Mouse (Mus musculus) adrenal gland, postnatal 36 days (tissue): ENCODE measurements around the gene Nudt14. TPM values are rescaled to one million over a fixed set of nuclear protein-coding genes. Genes with fewer than 3 reads are reported as not detected.

Experiments
- DNase-seq, 2 experiments: peaks; one replicate each; pipeline ENCODE4 v3.0.0; 2021; ENCODE audit warnings: mixed read lengths in 1 of 2
- long read RNA-seq, 2 experiments: library from polyadenylated mRNA; stranded (forward); transcript quantifications; one replicate each; pipeline ENCODE4 v2.0.0; 2021; ENCODE audit warnings: borderline sequencing depth in 2 of 2
- total RNA-seq, 2 experiments: library from RNA; stranded (reverse); gene quantifications; 2 replicates each; pipeline ENCODE4 v1.2.3; 2021

Nudt14 gene
- 10 to 100 TPM; 26.5 to 34.7 TPM for total RNA-seq
- long read RNA-seq, experiment 1, transcript Nudt14-201 (5 exons, 734 nt), result minor isoform, 8 of 63 reads
- long read RNA-seq, experiment 1, transcript Nudt14-202 (5 exons, 1,241 nt), result major isoform, 45 of 63 reads
- long read RNA-seq, experiment 1, partial matches to known transcripts, result 0 of 63 reads
- long read RNA-seq, experiment 1, other reads (novel, unspliced or antisense), result 6 of 63 reads
- long read RNA-seq, experiment 2, transcript Nudt14-202 (5 exons, 1,241 nt), result major isoform, 6 of 11 reads
- long read RNA-seq, experiment 2, partial matches to known transcripts, result 1 of 11 reads
- long read RNA-seq, experiment 2, other reads (novel, unspliced or antisense), result 1 of 11 reads

- DNase-seq, result peak; percentile 82 to 92
Measured at GRCm38 (mm10) chr12:112941776-112942713, at the start of gene Nudt14. Gene Nudt14, minus strand, starts transcription at chr12:112942124.

DNA sequence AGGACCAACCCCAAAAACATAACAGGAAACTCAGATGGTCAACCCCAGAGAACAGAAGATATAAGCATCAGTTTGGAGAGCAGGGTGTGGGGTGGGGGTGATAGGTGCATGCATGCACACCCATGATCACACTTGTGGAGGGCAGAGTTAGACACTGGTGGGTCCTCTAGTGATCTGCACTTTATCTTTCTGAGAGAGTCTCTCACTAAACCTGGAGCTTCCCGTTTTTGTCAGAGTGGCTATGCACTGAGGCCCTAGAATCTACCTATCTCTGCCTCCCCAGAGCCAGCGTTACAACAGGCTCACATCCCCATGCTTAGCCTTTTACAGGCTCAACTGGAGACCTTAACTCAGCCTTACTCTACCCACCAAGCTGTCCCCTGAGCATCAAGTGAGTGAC is 49.5 kb upstream of the Nudt14 start:
- no peak for DNase-seq

DNA sequence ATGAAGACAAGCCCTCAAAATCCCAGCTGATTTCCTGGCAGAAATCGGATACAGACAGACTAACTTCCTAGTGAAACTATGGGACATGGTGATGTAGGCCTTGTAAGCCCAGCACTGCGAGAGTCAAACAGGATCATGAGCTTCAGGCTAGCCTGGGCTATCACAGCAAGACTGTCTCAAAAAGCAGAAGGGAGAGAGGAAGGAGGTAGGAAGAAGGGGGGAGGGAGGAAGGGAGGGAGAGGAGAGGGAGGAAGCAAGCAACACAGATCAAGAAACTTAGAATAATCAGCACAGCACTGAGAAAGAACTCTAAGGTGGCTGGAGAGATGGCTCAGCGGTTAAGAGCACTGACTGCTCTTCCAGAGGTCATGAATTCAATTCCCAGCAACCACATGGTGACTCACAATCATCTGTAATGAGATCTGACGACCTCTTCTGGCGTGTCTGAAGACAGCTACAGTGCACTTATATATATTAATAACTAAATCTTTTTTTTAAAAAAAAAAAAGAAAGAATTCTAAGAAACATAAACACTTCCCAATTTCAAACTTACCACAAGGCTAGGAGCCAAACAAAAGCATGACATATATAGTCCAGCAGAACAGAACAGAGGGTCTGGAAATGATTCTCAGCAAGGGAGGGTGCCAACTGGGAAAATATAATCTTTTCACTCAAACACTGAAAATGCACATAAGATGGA is 48.9 kb upstream of the Nudt14 start:
- no peak for DNase-seq

GRCm38 (mm10) chr12:112987877-112988276 is 46.0 kb upstream of the Nudt14 start:
- DNase-seq, result peak; percentile 42 to 55

DNA sequence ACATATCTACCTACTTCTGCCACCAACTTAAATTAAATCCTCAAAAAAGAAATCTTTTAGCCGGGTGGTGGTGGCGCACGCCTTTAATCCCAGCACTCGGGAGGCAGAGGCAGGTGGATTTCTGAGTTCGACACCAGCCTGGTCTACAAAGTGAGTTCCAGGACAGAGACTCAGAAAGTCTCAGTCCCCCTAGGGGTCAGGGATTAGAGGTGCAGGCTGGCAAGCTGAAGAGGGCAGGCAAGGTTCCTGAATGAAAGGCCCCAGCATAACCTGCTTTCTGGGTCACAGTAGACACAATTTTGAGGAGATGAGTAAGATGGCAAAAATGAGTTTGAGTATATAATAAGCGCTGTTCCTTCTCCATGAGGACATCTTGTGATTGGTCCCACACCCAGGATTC is 43.4 kb upstream of the Nudt14 start:
- DNase-seq, result no peak

GRCm38 (mm10) chr12:112982031-112982430 is 40.1 kb upstream of the Nudt14 start:
- DNase-seq, result no peak

GRCm38 (mm10) chr12:112977156-112977555 is 35.2 kb upstream of the Nudt14 start:
- no peak for DNase-seq

DNA sequence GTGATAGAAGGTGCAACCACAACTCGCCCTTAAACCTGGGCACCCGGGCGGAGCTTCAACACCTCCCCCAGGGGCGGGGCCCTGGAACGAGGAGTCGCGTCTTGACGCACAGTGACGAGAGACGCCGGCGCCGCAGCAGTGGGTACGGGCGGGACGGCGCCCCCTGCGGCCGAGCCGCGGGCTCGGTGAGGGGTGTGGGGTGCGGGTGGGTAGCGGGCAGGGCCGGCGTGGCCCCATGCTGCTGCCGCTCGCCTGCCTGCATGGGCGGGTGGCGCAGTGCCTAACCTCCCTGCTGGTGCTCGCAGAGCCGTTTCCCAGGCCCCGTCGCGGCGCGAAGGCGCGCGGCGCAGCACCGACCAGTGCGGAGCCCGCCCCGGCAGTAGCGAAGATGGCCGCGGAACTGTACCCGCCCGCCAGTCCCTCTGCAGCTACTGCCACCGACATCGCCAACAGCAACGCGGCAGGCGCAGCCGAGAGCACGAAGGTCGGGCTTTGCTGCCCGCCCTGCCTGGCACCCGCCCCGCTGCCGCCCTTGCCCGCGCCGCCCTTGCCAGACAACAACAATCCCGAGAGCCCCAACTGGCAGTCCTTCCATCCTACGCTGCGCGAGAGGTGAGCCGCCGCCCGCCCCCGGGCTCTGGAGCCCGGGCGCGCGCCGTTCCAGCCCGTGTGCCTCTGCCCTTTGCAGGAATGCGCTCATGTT is 34.6 kb upstream of the Nudt14 start, which contains the start of gene Btbd6:
Btbd6 (plus strand) TSS at position 112 of the 703 bp plus-strand sequence.
- DNase-seq, result peak; percentile 94 to 96

GRCm38 (mm10) chr12:112974736-112975135 is 32.8 kb upstream of the Nudt14 start:
- no peak for DNase-seq

- no peak for DNase-seq
Measured at GRCm38 (mm10) chr12:112969616-112970015, 27.7 kb upstream of the Nudt14 start.

DNA sequence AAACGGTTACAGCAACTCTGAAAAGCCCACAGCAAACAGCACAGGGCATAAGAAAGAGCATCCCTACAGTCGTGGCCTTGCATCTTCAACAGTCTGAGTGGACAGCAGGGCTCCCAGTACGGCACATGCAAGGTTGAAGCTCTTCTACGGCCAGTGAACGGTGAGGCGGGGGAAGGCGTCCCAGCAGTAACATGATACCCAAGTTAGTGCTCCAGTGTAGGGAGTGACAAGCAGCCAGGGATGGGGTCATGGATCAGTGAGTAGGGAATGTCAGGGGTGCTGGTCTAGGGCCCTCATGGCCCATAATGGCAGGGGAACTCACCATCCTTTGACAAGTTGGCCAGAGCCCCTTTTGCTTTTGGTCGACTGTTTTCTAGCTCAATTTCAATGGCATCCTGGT is 27.0 kb upstream of the Nudt14 start:
- DNase-seq, result no peak

DNA sequence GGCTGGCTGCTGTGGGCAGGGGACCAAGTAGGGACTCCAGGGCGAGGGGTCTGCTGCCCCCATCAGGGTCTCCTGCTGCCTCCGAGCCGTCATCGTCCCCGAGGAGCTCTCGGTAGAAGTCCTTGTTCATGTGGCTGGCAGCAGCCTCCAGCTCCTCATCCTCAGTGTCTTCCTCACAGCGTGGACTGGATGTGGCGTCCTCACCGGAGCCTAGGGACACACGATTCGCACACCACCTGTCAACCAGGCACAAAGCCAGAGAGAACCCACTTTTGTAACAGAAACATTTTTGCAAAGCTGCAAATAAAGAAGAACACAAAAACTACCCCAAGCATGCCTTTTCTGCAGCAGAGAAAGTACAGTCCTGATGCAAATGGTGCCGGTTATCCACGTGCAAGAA is 23.9 kb upstream of the Nudt14 start:
- no peak for DNase-seq

GRCm38 (mm10) chr12:112961872-112962271 is 19.9 kb upstream of the Nudt14 start:
- DNase-seq, result no peak

GRCm38 (mm10) chr12:112961428-112961827 is 19.5 kb upstream of the Nudt14 start:
- DNase-seq, result no peak

DNA sequence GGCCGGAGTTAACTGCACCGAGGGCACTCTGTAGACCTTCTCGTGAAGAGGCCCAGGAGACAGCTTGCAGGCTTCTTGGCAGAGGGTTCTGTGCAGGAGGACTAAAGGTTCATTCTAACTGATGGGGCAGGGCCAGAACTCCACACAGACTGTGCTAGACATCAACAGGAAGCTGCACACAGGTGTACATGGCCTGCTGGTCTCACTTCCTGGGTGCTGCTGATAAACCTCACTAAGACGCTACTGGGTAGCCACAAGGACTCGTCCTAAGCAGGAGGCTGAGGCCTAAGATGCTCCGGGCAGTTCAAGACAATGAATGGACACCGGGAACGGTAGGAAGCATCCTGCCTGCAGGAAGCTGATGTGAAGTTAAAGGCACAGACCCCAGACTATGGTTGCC is 17.5 kb upstream of the Nudt14 start:
- DNase-seq, result no peak

GRCm38 (mm10) chr12:112958303-112958702 is 16.4 kb upstream of the Nudt14 start:
- DNase-seq, result peak; percentile 68 to 78

DNA sequence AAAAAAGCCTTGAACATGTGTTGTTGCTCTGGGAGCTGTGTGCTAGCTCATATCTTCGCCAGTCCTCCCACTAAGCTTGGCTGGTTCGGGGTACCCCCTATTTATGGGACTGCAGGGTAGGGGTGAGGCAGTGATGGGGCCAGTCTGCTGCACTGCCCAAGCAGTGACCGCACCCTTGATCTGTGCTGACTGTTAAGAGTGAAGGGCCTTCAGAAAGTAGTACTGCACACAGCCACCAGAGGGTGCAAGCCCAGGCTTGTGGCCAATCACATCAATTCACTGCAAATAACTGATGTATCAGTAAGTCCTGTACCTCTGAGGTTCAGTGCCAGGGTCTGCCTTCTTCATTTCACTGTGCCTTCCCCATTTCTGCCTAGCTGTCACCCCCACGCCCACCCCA is 13.9 kb upstream of the Nudt14 start:
- peak; percentile 79 to 84 for DNase-seq

DNA sequence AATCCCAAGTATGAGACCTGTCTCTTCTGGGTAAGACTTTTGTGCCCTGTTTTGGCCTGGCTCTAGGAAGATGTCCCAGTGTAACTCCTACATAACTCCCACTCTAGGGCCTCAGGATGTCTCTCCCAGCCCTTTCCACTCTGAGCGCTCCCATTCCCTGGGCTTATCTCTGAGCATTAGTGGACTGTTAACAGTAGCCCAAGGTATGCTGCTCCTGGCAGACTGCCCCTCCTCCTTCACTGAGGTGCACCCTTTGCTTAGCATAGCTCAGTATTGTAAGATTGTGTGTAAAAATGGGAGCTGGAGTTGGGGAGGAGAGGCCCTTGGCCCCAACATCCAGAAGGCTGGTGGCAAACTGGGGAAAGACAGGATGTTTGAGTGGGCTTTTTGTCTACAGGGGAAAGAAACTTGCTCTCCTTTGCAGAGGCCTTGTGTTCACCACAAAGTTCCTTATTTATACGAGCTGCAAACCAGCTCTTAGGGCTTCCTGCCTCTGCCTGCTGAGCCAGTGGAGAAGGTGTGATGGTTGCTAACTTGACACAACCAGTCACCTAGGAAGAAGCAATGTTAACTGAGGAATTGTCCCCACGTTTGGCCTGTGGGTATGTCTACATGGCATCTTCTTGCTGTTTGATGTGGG is 11.1 kb upstream of the Nudt14 start:
- DNase-seq, result no peak

GRCm38 (mm10) chr12:112952433-112952832 is 10.5 kb upstream of the Nudt14 start:
- peak; percentile 86 to 91 for DNase-seq

- no peak for DNase-seq
Measured at GRCm38 (mm10) chr12:112951150-112951842, 9.4 kb upstream of the Nudt14 start.

DNA sequence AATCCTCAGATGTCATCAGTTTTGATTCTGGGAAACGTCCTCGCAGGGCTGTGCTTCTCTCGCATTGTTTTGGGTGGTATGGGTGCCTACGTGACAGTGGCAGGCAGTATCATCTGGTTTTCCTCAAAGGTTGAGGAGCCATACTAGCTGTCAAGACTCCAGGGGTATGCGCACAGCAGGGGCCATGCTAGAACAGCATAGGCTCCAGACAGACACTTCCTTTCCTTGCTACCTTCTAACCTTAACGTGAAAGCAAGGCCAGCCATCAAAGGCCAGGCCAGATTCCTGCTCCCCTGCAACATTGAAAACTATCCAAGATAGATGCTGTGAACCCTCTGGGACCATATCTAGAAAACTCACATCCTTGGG is 8.8 kb upstream of the Nudt14 start:
- no peak for DNase-seq
